Mouse (Mus musculus): ENCODE measurements around the gene Dnaaf3.

DNA sequence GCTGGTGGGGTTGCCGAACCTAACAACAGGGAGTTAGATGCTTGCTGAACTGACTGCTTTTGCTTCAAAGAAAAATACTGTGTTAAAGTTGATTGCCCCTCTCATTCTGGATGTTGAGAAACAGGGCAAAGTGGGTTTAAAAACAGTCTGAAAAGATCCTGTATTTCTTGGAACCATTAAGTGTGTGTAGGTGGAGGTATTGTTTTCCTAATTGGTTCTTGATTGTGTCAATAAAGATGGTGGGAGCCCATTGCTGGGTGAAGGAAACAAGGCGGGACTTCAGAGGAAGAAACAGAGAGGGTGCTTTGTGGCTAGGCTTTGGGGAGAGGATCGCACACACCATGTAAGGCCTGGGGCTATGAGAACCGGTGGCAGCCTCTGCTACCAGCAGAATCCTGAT is 4.9 kb upstream of the Dnaaf3 start:
- TF ChIP-seq CTCF (IDR thresholded peaks at IDR 0.05; ENCODE audit: insufficient read depth, low read depth, low read length) (no peak), POLR2A (IDR thresholded peaks at IDR 0.05; ENCODE audit: insufficient read depth, low read depth, low read length) (no peak)

Measured in olfactory bulb, adult 2 months (tissue).